Mouse (Mus musculus): ENCODE data around the gene Sec23a.

GRCm38 (mm10) chr12:58924996-58925395 lies 86.8 kb downstream of the Sec23a start:
- TF ChIP-seq CHD2 (IDR thresholded peaks at IDR 0.05; ENCODE audit: low read length) (no peak), CTCF (conservative IDR thresholded peaks at IDR 0.05 in 1 of 2, IDR thresholded peaks at IDR 0.05 in 1 of 2; ENCODE audit: low read depth in 2 of 2, low read length in 2 of 2) (no peak), E2F4 (IDR thresholded peaks at IDR 0.05; ENCODE audit: insufficient replicate concordance, low read depth, low read length) (no peak), EP300 (IDR thresholded peaks at IDR 0.05; ENCODE audit: low read length) (no peak), TCF12 (IDR thresholded peaks at IDR 0.05; ENCODE audit: low read depth, low read length) (no peak), CHD1 (IDR thresholded peaks at IDR 0.05; ENCODE audit: low read depth, low read length) (no peak), POLR2A (IDR thresholded peaks at IDR 0.05; ENCODE audit: low read depth, low read length) (no peak), JUND (conservative IDR thresholded peaks at IDR 0.05; ENCODE audit: low read depth, low read length) (no peak), SIN3A (IDR thresholded peaks at IDR 0.05; ENCODE audit: low read length) (no peak), ZMIZ1 (IDR thresholded peaks at IDR 0.05; ENCODE audit: low read depth, low read length) (no peak), MAZ (IDR thresholded peaks at IDR 0.05; ENCODE audit: low read depth, low read length) (no peak), NRF1 (IDR thresholded peaks at IDR 0.05; ENCODE audit: low read depth, low read length) (0 out of 2 replicates have a peak, but pooled peaks have one; percentile 27), GABPA (IDR thresholded peaks at IDR 0.05; ENCODE audit: insufficient replicate concordance, low read depth, low read length) (no peak), ZC3H11A (IDR thresholded peaks at IDR 0.05; ENCODE audit: low read depth, low read length) (no peak)

Data from CH12.LX (cell line).